Mouse (Mus musculus): ENCODE results near the gene Tob2.

GRCm38 (mm10) chr15:81839634-81840033 lies 19.0 kb downstream of the Tob2 start:
- no peak for TF ChIP-seq CTCF (IDR thresholded peaks at IDR 0.05; ENCODE audit: insufficient read depth, low read length)
- peak; percentile 56; the same call in 1 of the 2 replicates for TF ChIP-seq POLR2A (IDR thresholded peaks at IDR 0.05; ENCODE audit: borderline replicate concordance, extremely low read depth, low read depth, low read length)
